Comparison of ENCODE assay signal across 22 mouse cellular contexts in the genomic region with DNA sequence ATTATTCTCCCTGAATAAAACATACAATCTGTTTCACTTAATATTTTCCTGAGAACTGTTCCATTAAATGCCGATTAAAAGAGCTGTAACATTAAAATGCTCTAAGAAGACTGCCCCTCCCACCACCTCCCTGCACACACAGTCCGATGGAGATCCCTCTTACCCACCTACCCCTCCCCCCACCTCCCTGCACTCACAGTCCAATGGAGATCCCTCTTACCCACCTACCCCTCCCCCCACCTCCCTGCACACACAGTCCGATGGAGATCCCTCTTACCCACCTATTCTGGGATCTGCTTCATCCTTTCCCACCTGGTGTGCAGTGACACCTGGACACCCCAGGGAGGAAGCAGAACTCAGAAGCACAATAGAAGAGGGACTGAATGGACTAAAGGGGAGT.
"Had no signal": no experiment of that assay in that cellular context is flagged by ENCODE, and none has a peak within 500 bp of the region (broad histone marks: within the 10 kb centered on the region; RNA-seq: fewer than 3 reads in every experiment).

No protein-coding gene starts in this region.

- H3K4me1 ChIP-seq: limb, embryonic 12.5 days; limb, embryonic 15.5 days; lung, embryonic 15.5 days; megakaryocyte, embryonic 14.5 days; stomach, embryonic 15.5 days had no signal

- H3K9me3 ChIP-seq: limb, embryonic 12.5 days; limb, embryonic 15.5 days; lung, embryonic 15.5 days; megakaryocyte, embryonic 14.5 days; neural tube, embryonic 13.5 days; stomach, embryonic 15.5 days had no signal

- H3K4me2 ChIP-seq: limb, embryonic 12.5 days; limb, embryonic 15.5 days; liver, embryonic 11.5 days; lung, embryonic 15.5 days; neural tube, embryonic 13.5 days; stomach, embryonic 15.5 days had no signal

- H3K27ac ChIP-seq: limb, embryonic 12.5 days; limb, embryonic 15.5 days; liver, embryonic 14.5 days; lung, embryonic 15.5 days; neural tube, embryonic 13.5 days; stomach, embryonic 15.5 days had no signal

- H3K27me3 ChIP-seq: limb, embryonic 12.5 days; limb, embryonic 15.5 days; lung, embryonic 15.5 days; megakaryocyte, embryonic 14.5 days; neural tube, embryonic 13.5 days; stomach, embryonic 15.5 days had no signal

- H3K4me3 ChIP-seq: limb, embryonic 12.5 days; limb, embryonic 15.5 days; lung, embryonic 15.5 days; megakaryocyte, embryonic 14.5 days; myocyte; neural tube, embryonic 13.5 days; stomach, embryonic 15.5 days had no signal

- ATAC-seq: liver, postnatal 0 days; midbrain, embryonic 16.5 days had no signal

- H3K9ac ChIP-seq: limb, embryonic 12.5 days; limb, embryonic 15.5 days; liver, embryonic 14.5 days; liver, postnatal 0 days; lung, embryonic 15.5 days; neural tube, embryonic 13.5 days; stomach, embryonic 15.5 days had no signal

- H3K36me3 ChIP-seq: limb, embryonic 12.5 days; limb, embryonic 15.5 days; lung, embryonic 15.5 days; neural tube, embryonic 13.5 days; stomach, embryonic 15.5 days had no signal

- DNase-seq: kidney, adult 18-20 months; kidney, adult 9 months; kidney, postnatal 14 days; kidney, postnatal 4 days; left cerebral cortex, postnatal 4 days; liver, postnatal 0 days; lung, postnatal 10 days; lung, postnatal 36 days; retina, postnatal 1 day; right cerebral cortex, postnatal 25 days; spleen, adult 18-20 months; thymus, postnatal 25 days had no signal
